Mouse (Mus musculus) C2C12 (cell line): ENCODE data around the gene Agrp.

Source experiments
- CTCF ChIP-seq: IDR thresholded peaks from one replicate; pipeline ENCODE4 v1.5.1; 2011; ENCODE audit not compliant: control insufficient read depth, insufficient read depth, insufficient read length
- MYOD1 ChIP-seq: IDR thresholded peaks from one replicate; pipeline ENCODE4 v1.6.1; 2011; ENCODE audit warnings: low read depth; ENCODE audit not compliant: control insufficient read depth, insufficient read length
- MYOG ChIP-seq: IDR thresholded peaks from one replicate; pipeline ENCODE4 v1.6.1; 2011; ENCODE audit not compliant: control insufficient read depth, insufficient read length; ENCODE audit errors: extremely low read depth
- USF1 ChIP-seq: IDR thresholded peaks from one replicate; pipeline ENCODE4 v1.6.1; 2011; ENCODE audit warnings: low read depth, mild to moderate bottlenecking, control low read depth, moderate library complexity

DNA sequence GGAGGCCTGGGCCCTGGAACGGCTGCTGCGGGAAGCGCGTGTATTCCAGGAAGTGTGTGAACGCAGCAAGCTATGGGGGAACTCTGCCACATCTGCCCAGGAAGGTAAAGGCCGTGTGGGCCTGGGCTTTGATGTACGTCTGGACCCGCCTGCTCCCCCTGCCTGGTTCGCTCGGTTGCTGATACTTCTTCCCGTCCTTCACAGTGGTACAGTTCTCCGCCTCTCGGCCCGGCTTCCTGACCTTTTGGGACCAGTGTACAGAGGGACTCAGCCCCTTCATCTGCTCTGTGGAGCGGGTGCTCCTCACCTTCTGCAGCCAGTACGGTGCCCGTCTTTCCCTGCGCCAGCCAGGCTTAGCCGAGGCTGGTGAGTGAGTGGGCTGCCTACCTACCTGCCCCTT lies 17.0 kb downstream of the Agrp start:
- TF ChIP-seq CTCF (no peak), MYOG (no peak), USF1 (no peak), MYOD1 (no peak)
